Mouse (Mus musculus) hematopoietic stem cell, adult 5-6 weeks (primary cell): ENCODE measurements around the gene Olfr616. TPM values are rescaled to one million over a fixed set of nuclear protein-coding genes. Genes with fewer than 3 reads are reported as not detected.
"Not testable (repeated sequence)": the region's sequence is repeated elsewhere in the genome, so short reads cannot be mapped to it uniquely, and the experiment has no call there.

ENCODE experiments used
- ATAC-seq, 2 experiments: fragments of 125-278 bp in 1 of 2; replicated peaks in 1 of 2; 2 replicates each; pipeline ENCODE4 v1.8.0; 2016 to 2017; ENCODE audit warnings: inconsistent platforms in 2 of 2, mild to moderate bottlenecking in 2 of 2, moderate number of reproducible peaks in 2 of 2, low read depth in 1 of 2, moderate TSS enrichment in 1 of 2; ENCODE audit not compliant: low FRiP score in 2 of 2, poor library complexity in 2 of 2, severe bottlenecking in 2 of 2, insufficient read depth in 1 of 2, low TSS enrichment in 1 of 2
- total RNA-seq: library from RNA; stranded (forward); fragments of 172-1452, 232-1000 nt; gene quantifications from 2 replicates; pipeline ENCODE4 v1.2.3, GENCODE M21; 2017

Olfr616 gene
- total RNA-seq = not detected in 2 replicates

DNA sequence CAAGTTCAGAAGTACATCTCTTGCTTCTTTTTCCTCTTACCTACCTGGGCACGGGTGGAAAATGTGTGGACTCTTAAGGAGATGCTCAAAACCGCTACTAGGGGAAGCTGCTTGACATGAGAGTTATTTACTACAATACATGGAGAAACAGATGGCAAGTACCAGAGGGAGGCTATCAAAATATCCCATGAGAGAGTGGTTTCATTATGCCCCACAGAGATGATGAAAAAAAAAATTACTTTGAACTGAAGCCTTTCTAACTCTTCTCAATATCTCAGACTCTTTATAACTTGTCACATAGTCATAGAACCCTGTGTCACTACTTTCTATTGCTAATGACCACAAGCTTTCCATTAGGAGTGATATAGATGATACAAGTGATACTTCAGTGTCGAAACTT is at the start of gene Olfr616:
Gene Olfr616, minus strand, starts transcription at position 101 of the 400 bp plus-strand sequence.
- ATAC-seq = no peak

GRCm38 (mm10) chr7:103612434-103612833 is 43.5 kb upstream of the Olfr616 start, which contains the start of gene Olfr620:
Olfr620 (minus strand) TSS chr7:103612534.
- ATAC-seq = no peak

DNA sequence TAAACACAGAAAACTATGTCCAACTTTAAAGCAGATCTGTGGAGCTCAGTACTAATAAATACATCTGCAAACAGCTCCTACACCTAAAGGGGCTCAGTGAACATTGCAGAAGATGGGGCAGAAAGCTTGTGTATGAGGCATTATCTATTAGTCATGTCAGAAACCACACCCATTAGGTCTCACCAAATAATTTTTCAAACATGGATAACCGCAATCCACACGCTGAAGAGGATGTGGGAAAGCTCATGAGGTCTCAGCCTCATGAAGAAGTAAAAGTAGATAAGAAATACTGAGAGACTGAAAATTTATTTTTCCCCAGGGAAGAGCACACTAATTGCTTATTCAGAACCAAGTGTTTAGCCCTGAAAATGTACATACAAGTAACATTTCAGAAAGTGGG is 38.5 kb upstream of the Olfr616 start:
- ATAC-seq = no peak

- ATAC-seq = no peak
Measured at GRCm38 (mm10) chr7:103600275-103600674, 31.3 kb upstream of the Olfr616 start, which contains the start of gene Olfr619. Olfr619 (plus strand) TSS chr7:103600575.

- ATAC-seq = no peak
Measured at GRCm38 (mm10) chr7:103589803-103590202, 20.9 kb upstream of the Olfr616 start, which contains the start of gene Olfr618. Olfr618 (plus strand) TSS chr7:103590103.

GRCm38 (mm10) chr7:103572761-103573160 is 3.8 kb upstream of the Olfr616 start, which contains the start of gene Olfr617:
Olfr617 (plus strand) TSS chr7:103573061.
- no peak for ATAC-seq

- ATAC-seq = no peak
Measured at GRCm38 (mm10) chr7:103555779-103556178, 13.2 kb downstream of the Olfr616 start, which contains the start of gene Olfr615. Olfr615 (plus strand) TSS chr7:103556079.

- ATAC-seq = no peak
Measured at GRCm38 (mm10) chr7:103547774-103548173, 21.2 kb downstream of the Olfr616 start, which contains the start of gene Olfr613. Olfr613 (plus strand) TSS chr7:103548074.

GRCm38 (mm10) chr7:103542617-103543016 is 26.3 kb downstream of the Olfr616 start, which contains the start of gene Olfr612:
Olfr612 (minus strand) TSS chr7:103542717.
- not testable (repeated sequence) for ATAC-seq

DNA sequence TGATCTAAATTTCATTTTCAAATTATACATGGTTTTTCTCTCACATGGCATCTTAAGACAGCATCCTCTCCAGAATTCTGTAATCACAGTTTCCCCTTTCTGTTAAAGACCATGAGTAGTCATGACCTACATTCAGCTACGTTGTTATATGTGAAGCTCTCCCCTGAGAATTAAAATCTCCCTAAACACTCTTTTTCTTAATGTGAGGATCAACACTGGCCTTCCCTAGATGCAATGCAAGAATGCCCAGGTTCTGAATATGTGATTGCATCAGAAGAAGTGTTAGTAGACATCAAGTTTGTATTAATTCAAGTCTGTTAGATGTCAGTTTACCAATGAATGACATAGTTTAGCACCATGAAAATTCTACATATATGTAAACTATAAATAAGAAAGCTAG is 48.2 kb downstream of the Olfr616 start, which contains the start of gene Olfr611:
Gene Olfr611, minus strand, starts transcription at position 101 of the 400 bp plus-strand sequence.
- not testable (repeated sequence) for ATAC-seq

Other genes with a start within 250 kb of the Olfr616 start
- gene Olfr598, start 245.6 kb downstream of the Olfr616 start, total RNA-seq = not detected in 2 replicates
- not detected in 2 replicates for gene Olfr599, start 233.2 kb downstream of the Olfr616 start, total RNA-seq
- not detected in 2 replicates for gene Olfr600, start 219.5 kb downstream of the Olfr616 start, total RNA-seq
- gene Olfr601, start 206.5 kb downstream of the Olfr616 start, total RNA-seq = not detected in 2 replicates
- not detected in 2 replicates for gene Olfr603, start 183.0 kb downstream of the Olfr616 start, total RNA-seq
- gene Usp17lc, start 154.1 kb downstream of the Olfr616 start, total RNA-seq = not detected in 2 replicates
- not detected in 2 replicates for gene Olfr605, start 123.7 kb downstream of the Olfr616 start, total RNA-seq
- gene Olfr606, start 120.1 kb downstream of the Olfr616 start, total RNA-seq = not detected in 2 replicates
- not detected in 2 replicates for gene Olfr607, start 105.0 kb downstream of the Olfr616 start, total RNA-seq
- gene Olfr608, start 99.3 kb downstream of the Olfr616 start, total RNA-seq = not detected in 2 replicates
- gene Olfr609, start 71.1 kb downstream of the Olfr616 start, total RNA-seq = not detected in 2 replicates
- not detected in 2 replicates for gene Olfr610, start 57.0 kb downstream of the Olfr616 start, total RNA-seq
- not detected in 2 replicates for gene Olfr611, start 48.3 kb downstream of the Olfr616 start, total RNA-seq
- gene Olfr612, start 26.4 kb downstream of the Olfr616 start, total RNA-seq = not detected in 2 replicates
- not detected in 2 replicates for gene Olfr613, start 21.1 kb downstream of the Olfr616 start, total RNA-seq
- gene Olfr615, start 13.1 kb downstream of the Olfr616 start, total RNA-seq = not detected in 2 replicates
- gene Olfr617, start 3.9 kb upstream of the Olfr616 start, total RNA-seq = not detected in 2 replicates
- gene Olfr618, start 21.0 kb upstream of the Olfr616 start, total RNA-seq = not detected in 2 replicates
- gene Olfr619, start 31.4 kb upstream of the Olfr616 start, total RNA-seq = not detected in 2 replicates
- gene Olfr620, start 43.4 kb upstream of the Olfr616 start, total RNA-seq = not detected in 2 replicates
- not detected in 2 replicates for gene Olfr622, start 73.6 kb upstream of the Olfr616 start, total RNA-seq
- gene Olfr623, start 94.6 kb upstream of the Olfr616 start, total RNA-seq = not detected in 2 replicates
- gene Olfr624, start 102.0 kb upstream of the Olfr616 start, total RNA-seq = not detected in 2 replicates
- gene Olfr625-ps1, start 113.6 kb upstream of the Olfr616 start, total RNA-seq = not detected in 2 replicates
- not detected in 2 replicates for gene Olfr243, start 145.5 kb upstream of the Olfr616 start, total RNA-seq
- gene Olfr628, start 161.2 kb upstream of the Olfr616 start, total RNA-seq = not detected in 2 replicates
- gene Olfr629, start 175.8 kb upstream of the Olfr616 start, total RNA-seq = not detected in 2 replicates
- gene Olfr630, start 188.2 kb upstream of the Olfr616 start, total RNA-seq = not detected in 2 replicates
- gene Olfr69, start 202.5 kb upstream of the Olfr616 start, total RNA-seq = not detected in 2 replicates
- 0.88 TPM in 1 of 2 replicates, not detected in the other for gene Olfr68, start 210.6 kb upstream of the Olfr616 start, total RNA-seq
- not detected in 2 replicates for gene Olfr67, start 222.7 kb upstream of the Olfr616 start, total RNA-seq
- gene Hbb-bt, start 244.9 kb upstream of the Olfr616 start, total RNA-seq = 14.9 and 19.7 TPM in 2 replicates